25 mouse cellular contexts compared by ENCODE assay signal in the genomic region with DNA sequence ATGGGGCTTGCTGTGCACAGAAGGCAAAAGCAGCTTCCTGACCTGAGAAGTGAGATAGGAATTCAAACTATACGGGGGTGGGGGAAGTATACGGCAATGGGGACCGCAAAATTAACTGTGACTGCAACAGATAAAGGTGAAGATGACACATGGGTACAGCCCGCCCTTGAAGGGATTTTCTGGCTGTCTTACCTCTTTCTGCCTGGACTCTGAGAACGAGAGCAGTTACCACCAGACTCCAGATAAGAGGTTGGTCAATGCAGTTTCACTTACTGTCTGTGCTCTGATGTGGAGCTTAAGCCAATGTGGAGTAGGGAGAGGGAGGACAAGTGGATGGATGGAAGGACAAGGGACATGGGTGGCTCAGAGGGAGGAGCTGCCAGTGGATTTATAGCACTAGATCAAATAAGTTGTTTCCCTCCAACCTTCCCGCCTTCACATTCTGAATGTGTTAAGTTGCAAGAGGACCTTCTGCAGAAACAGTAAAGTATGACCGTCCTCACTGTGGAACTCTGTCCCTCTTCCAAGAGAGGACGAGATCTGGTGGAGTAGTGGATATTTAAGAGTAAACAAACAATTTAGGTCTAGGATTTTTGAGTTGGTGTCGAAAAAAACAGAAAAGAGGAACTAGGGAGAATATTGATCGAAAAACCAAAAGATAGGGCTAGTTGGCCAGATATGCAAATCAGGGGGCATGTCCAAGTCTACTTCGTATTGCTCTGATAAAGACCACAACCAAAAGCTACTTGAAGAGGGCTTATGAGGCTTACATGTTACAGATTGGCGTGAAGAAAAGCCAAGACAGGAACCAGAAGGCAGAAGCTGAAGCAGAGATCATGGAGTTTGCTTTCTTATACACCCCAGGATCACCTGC.
"Had no signal": no experiment of that assay in that cellular context is flagged by ENCODE, and none has a peak within 500 bp of the region (broad histone marks: within the 10 kb centered on the region; RNA-seq: fewer than 3 reads in every experiment).

No protein-coding gene starts in this region.

- H3K36me3 ChIP-seq: heart, embryonic 10.5 days; heart, embryonic 13.5 days; heart, embryonic 15.5 days; hindbrain, embryonic 13.5 days; hindbrain, embryonic 15.5 days; kidney, embryonic 15.5 days; limb, embryonic 12.5 days; liver, embryonic 13.5 days; liver, embryonic 15.5 days had no signal

- H3K4me3 ChIP-seq: heart, embryonic 10.5 days; heart, embryonic 13.5 days; heart, embryonic 15.5 days; hindbrain, embryonic 13.5 days; hindbrain, embryonic 15.5 days; kidney, embryonic 15.5 days; layer of hippocampus, adult 2 months; left cerebral cortex, adult 2 months; limb, embryonic 12.5 days; liver, embryonic 13.5 days; liver, embryonic 15.5 days had no signal

- DNase-seq: gastrocnemius, postnatal 14 days; gastrocnemius, postnatal 36 days; heart, adult 18-20 months; heart, postnatal 14 days; heart, postnatal 36 days; kidney, adult 2 months; kidney, adult 9 months; kidney, postnatal 14 days; kidney, postnatal 4 days; liver; liver, embryonic 13.5 days had no signal

- H3K27me3 ChIP-seq: heart, embryonic 15.5 days; hindbrain, embryonic 13.5 days; hindbrain, embryonic 15.5 days; kidney, embryonic 15.5 days; limb, embryonic 12.5 days; liver, embryonic 13.5 days; liver, embryonic 15.5 days had no signal

- H3K4me1 ChIP-seq: heart, embryonic 10.5 days; heart, embryonic 13.5 days; heart, embryonic 15.5 days; kidney, embryonic 15.5 days; limb, embryonic 12.5 days; liver, embryonic 13.5 days; liver, embryonic 15.5 days had no signal

- H3K9me3 ChIP-seq: heart, embryonic 10.5 days; heart, embryonic 13.5 days; heart, embryonic 15.5 days; hindbrain, embryonic 13.5 days; hindbrain, embryonic 15.5 days; kidney, embryonic 15.5 days; limb, embryonic 12.5 days; liver, embryonic 13.5 days; liver, embryonic 15.5 days had no signal

- H3K27ac ChIP-seq: heart, embryonic 10.5 days; heart, embryonic 13.5 days; heart, embryonic 15.5 days; hindbrain, embryonic 13.5 days; hindbrain, embryonic 15.5 days; hindbrain, postnatal 0 days; kidney, embryonic 15.5 days; kidney, postnatal 0 days; layer of hippocampus, adult 2 months; left cerebral cortex, adult 2 months; limb, embryonic 12.5 days; liver, embryonic 13.5 days; liver, embryonic 15.5 days had no signal

- H3K4me2 ChIP-seq: heart, embryonic 13.5 days; heart, embryonic 15.5 days; hindbrain, embryonic 13.5 days; hindbrain, embryonic 15.5 days; kidney, embryonic 15.5 days; limb, embryonic 12.5 days; liver, embryonic 11.5 days; liver, embryonic 13.5 days; liver, embryonic 15.5 days had no signal

- H3K9ac ChIP-seq: heart, embryonic 13.5 days; heart, embryonic 15.5 days; hindbrain, embryonic 13.5 days; hindbrain, embryonic 15.5 days; kidney, embryonic 15.5 days; limb, embryonic 12.5 days; liver, embryonic 13.5 days; liver, embryonic 15.5 days had no signal

- ATAC-seq: hindbrain, postnatal 0 days; intestine, postnatal 0 days had no signal
